Mouse (Mus musculus): ENCODE measurements around the gene Sirt1. TPM values are rescaled to one million over a fixed set of nuclear protein-coding genes. Genes with fewer than 3 reads are reported as not detected.
A peak's percentile ranks its signal among the peaks of the same experiment; 100 is the strongest.
"Not testable (repeated sequence)": the region's sequence is repeated elsewhere in the genome, so short reads cannot be mapped to it uniquely, and the experiment has no call there.

Gene Sirt1
- total and polyA plus RNA-seq, 3 experiments = 9.1 to 19.8 TPM; not detected in 1

DNA sequence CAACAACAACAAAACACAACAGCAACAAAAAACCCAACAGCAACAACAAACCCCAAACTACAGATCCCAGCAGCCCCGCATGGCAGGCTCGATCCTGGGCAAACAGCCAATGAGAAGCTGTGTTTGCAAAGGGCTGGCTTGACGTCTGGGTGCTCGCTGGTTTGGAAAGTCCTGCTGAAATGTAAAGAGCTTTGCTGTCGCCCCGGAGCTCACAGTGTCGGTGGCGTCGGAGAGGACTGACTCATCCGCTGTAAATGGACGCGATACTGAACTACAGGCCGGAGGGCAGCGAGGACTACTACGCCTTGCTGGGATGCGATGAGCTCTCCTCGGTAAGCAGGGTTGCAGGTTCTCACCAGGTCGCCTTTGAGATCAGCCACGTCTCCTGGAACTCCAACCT, 4.9 kb upstream of the Sirt1 start:
- no peaks in the 10 kb centered on the region; a peak in 2 of 4 replicates for H3K36me3 ChIP-seq (ENCODE audit: control insufficient read depth in 1 of 2, insufficient read depth in 2 of 2, low read length in 2 of 2)
- H3K79me2 ChIP-seq (ENCODE audit: control insufficient read depth, insufficient read depth, low read length, poor library complexity) = no peaks in the 10 kb centered on the region
- peak overlapping the region; percentile 14 for H3K27ac ChIP-seq (ENCODE audit: control insufficient read depth, low read depth, low read length)
- H3K27me3 ChIP-seq (ENCODE audit: control insufficient read depth in 1 of 2, insufficient read depth in 2 of 2, low read length in 2 of 2) = no peaks in the 10 kb centered on the region
- H3K4me1 ChIP-seq (ENCODE audit: control insufficient read depth in 1 of 2, insufficient read depth in 2 of 2, low read length in 2 of 2) = peaks cover 0 to 3% of the 10 kb centered on the region in 2 experiments; a peak in 1 of 4 replicates
- peak overlapping the region; percentile 73 to 86 for H3K4me3 ChIP-seq (ENCODE audit: control insufficient read depth in 1 of 2, insufficient read depth in 1 of 2, low read depth in 2 of 2, low read length in 2 of 2)
- peak; percentile 68; the same call in 1 of the 2 replicates for TF ChIP-seq TBP (IDR thresholded peaks at IDR 0.05; ENCODE audit: low read depth, low read length)
- peak; percentile 39; the same call in 1 of the 2 replicates for TF ChIP-seq ZMIZ1 (IDR thresholded peaks at IDR 0.05; ENCODE audit: low read depth, low read length)
- 0 out of 2 replicates have a peak, but pooled peaks have one; percentile 62 for TF ChIP-seq CHD1 (IDR thresholded peaks at IDR 0.05; ENCODE audit: low read depth, low read length)
- TF ChIP-seq JUND (IDR thresholded peaks at IDR 0.05; ENCODE audit: low read depth, low read length) = no peak
- peak; percentile 94 for TF ChIP-seq HCFC1 (IDR thresholded peaks at IDR 0.05; ENCODE audit: low read depth, low read length)
- TF ChIP-seq NELFE (IDR thresholded peaks at IDR 0.05; ENCODE audit: low read depth, low read length) = peak; percentile 50
- TF ChIP-seq MAX (IDR thresholded peaks at IDR 0.05; ENCODE audit: low read length) = peak; percentile 48
- TF ChIP-seq MAZ (IDR thresholded peaks at IDR 0.05; ENCODE audit: low read depth, low read length) = no peak
- peak; percentile 65; the same call in 1 of the 2 replicates for TF ChIP-seq KAT2A (conservative IDR thresholded peaks at IDR 0.05; ENCODE audit: low read depth, low read length)
- TF ChIP-seq UBTF (IDR thresholded peaks at IDR 0.05; ENCODE audit: borderline replicate concordance, insufficient read depth, low read depth, low read length) = no peak
- TF ChIP-seq POLR2A (IDR thresholded peaks at IDR 0.05; ENCODE audit: control insufficient read depth in 1 of 2, insufficient read depth in 1 of 2, low read depth in 1 of 2, low read length in 2 of 2, poor library complexity in 1 of 2) = peak; percentile 60 to 71; a peak in 3 of 4 replicates
- no peak for TF ChIP-seq CHD2 (IDR thresholded peaks at IDR 0.05; ENCODE audit: low read length)
- no peak for TF ChIP-seq NRF1 (IDR thresholded peaks at IDR 0.05; ENCODE audit: insufficient read depth, low read depth, low read length, poor library complexity, severe bottlenecking)
- TF ChIP-seq USF1 (IDR thresholded peaks at IDR 0.05; ENCODE audit: low read depth, low read length) = 0 out of 2 replicates have a peak, but pooled peaks have one; percentile 11
- peak; percentile 88 for TF ChIP-seq SIN3A (IDR thresholded peaks at IDR 0.05; ENCODE audit: low read length)
- no peak for TF ChIP-seq MYB (IDR thresholded peaks at IDR 0.05; ENCODE audit: low read depth, low read length)
- peak; percentile 66 for TF ChIP-seq MXI1 (IDR thresholded peaks at IDR 0.05; ENCODE audit: low read depth, low read length)
- TF ChIP-seq ELF1 (IDR thresholded peaks at IDR 0.05; ENCODE audit: low read depth, low read length) = no peak
- TF ChIP-seq ZNF384 (IDR thresholded peaks at IDR 0.05; ENCODE audit: low read depth, low read length) = no peak
- no peaks in the 10 kb centered on the region for H3K9me3 ChIP-seq (replicated peaks; ENCODE audit: insufficient read depth, low read length)
- H3K9ac ChIP-seq (ENCODE audit: control insufficient read depth, low read depth, low read length, poor library complexity, severe bottlenecking) = peak overlapping the region; percentile 68
- peak; percentile 95 for DNase-seq (ENCODE audit: low read depth, low spot score)

DNA sequence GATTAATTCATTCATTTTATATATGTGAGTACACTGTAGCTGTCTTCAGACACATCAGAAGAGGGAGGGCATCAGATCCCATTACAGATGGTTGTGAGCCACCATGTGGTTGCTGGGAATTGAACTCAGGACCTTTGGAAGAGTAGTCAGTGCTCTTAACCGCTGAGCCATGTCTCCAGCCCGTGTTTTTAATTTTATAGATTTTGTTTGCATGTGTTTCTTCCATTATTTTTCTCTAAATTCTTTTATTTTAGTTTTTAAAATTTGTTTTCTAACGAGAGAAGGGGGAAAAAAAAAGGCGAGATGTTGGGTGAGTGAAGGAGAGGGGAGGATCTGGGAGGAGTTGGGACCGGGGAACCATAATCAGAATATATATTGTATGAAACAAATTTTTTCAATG, 4.4 kb upstream of the Sirt1 start:
- not testable (repeated sequence) for H3K27me3 ChIP-seq (ENCODE audit: control insufficient read depth in 1 of 2, insufficient read depth in 2 of 2, low read length in 2 of 2); H3K36me3 ChIP-seq (ENCODE audit: control insufficient read depth in 1 of 2, insufficient read depth in 2 of 2, low read length in 2 of 2); H3K79me2 ChIP-seq (ENCODE audit: control insufficient read depth, insufficient read depth, low read length, poor library complexity); H3K4me1 ChIP-seq (ENCODE audit: control insufficient read depth in 1 of 2, insufficient read depth in 2 of 2, low read length in 2 of 2); H3K9me3 ChIP-seq (replicated peaks; ENCODE audit: insufficient read depth, low read length)
- peak overlapping the region; percentile 5; the same call in 1 of the 2 replicates for H3K27ac ChIP-seq (ENCODE audit: control insufficient read depth, low read depth, low read length)
- TF ChIP-seq TBP (IDR thresholded peaks at IDR 0.05; ENCODE audit: low read depth, low read length) = peak; percentile 93
- peak; percentile 36 for DNase-seq (ENCODE audit: low read depth, low spot score)
- peak overlapping the region; percentile 73 to 86 for H3K4me3 ChIP-seq (ENCODE audit: control insufficient read depth in 1 of 2, insufficient read depth in 1 of 2, low read depth in 2 of 2, low read length in 2 of 2)
- H3K9ac ChIP-seq (ENCODE audit: control insufficient read depth, low read depth, low read length, poor library complexity, severe bottlenecking) = peak overlapping the region; percentile 56
